In genomic region chr9:83300044-83300443, GRCm38 (mm10) we compare ENCODE assay signal across 18 mouse cellular contexts.
DNase-seq lines count a peak whose midpoint lies in the region; TF ChIP-seq lines count a peak whose summit lies in the region.
"Had no signal": no experiment of that assay in that cellular context is flagged by ENCODE, and none has a peak within 500 bp of the region (broad histone marks: within the 10 kb centered on the region; RNA-seq: fewer than 3 reads in every experiment).

No protein-coding gene starts in this region.

- DNase-seq in ES-CJ7 (ENCODE audit: low read depth, low spot score), result peak; percentile 49
- peak; percentile 8 for DNase-seq in ES-E14 (ENCODE audit: low read depth, low spot score)
- peak; percentile 65 for DNase-seq in ZHBTc4 (ENCODE audit: low read depth, low spot score)
- no peak for DNase-seq in thymus, adult 18-20 months
- no peak for DNase-seq in cerebellum, postnatal 14 days
- DNase-seq: adrenal gland, adult 2 months; adrenal gland, postnatal 10 days; adrenal gland, postnatal 25 days; cerebellum, adult 11 months; cerebellum, adult 18-20 months; cerebellum, adult 8-10 months; cerebellum, adult 9-11 months; cerebellum, postnatal 25 days; forebrain, postnatal 0 days had no signal

- no peaks in the 10 kb centered on the region for H3K36me3 ChIP-seq in ES-E14 (ENCODE audit: control insufficient read depth, insufficient read depth, low read length, poor library complexity, severe bottlenecking)
- H3K36me3 ChIP-seq: embryonic facial prominence, embryonic 10.5 days; embryonic facial prominence, embryonic 12.5 days; forebrain, embryonic 15.5 days had no signal

- no peak overlapping the region for H3K4me3 ChIP-seq in ES-E14 (ENCODE audit: insufficient read depth in 1 of 2, low read depth in 1 of 2, low read length in 2 of 2, poor library complexity in 1 of 2, severe bottlenecking in 1 of 2)
- H3K4me3 ChIP-seq: embryonic facial prominence, embryonic 10.5 days; embryonic facial prominence, embryonic 12.5 days; forebrain, embryonic 13.5 days; forebrain, embryonic 15.5 days had no signal

- H3K9ac ChIP-seq in ES-E14 (ENCODE audit: insufficient read depth, low read depth, low read length, poor library complexity, severe bottlenecking), result no peak overlapping the region
- H3K9ac ChIP-seq: embryonic facial prominence, embryonic 12.5 days; forebrain, embryonic 13.5 days; forebrain, embryonic 15.5 days; forebrain, postnatal 0 days had no signal

- in situ Hi-C loops in ES-E14 (cut with MboI; ENCODE audit: low sequenced_read_pairs in 2 of 2, unreplicated experiment in 2 of 2), result no loop called here

- peaks cover 5 to 6% of the 10 kb centered on the region in 2 experiments; a peak in 2 of 4 replicates for H3K4me1 ChIP-seq in ES-E14 (ENCODE audit: control insufficient read depth in 2 of 2, insufficient read depth in 2 of 2, low read length in 2 of 2, poor library complexity in 1 of 2)
- H3K4me1 ChIP-seq: forebrain, embryonic 13.5 days; forebrain, embryonic 15.5 days had no signal

- H3K27ac ChIP-seq in ES-E14 (ENCODE audit: insufficient read depth, low read depth, low read length, poor library complexity, severe bottlenecking), result no peak overlapping the region
- H3K27ac ChIP-seq: embryonic facial prominence, embryonic 10.5 days; embryonic facial prominence, embryonic 12.5 days; forebrain, embryonic 13.5 days; forebrain, embryonic 15.5 days had no signal

- H3K9me3 ChIP-seq in ES-E14 (ENCODE audit: control insufficient read depth, insufficient read depth, low read depth, low read length), result no peaks in the 10 kb centered on the region
- H3K9me3 ChIP-seq: embryonic facial prominence, embryonic 10.5 days; embryonic facial prominence, embryonic 12.5 days; forebrain, embryonic 13.5 days; forebrain, embryonic 15.5 days had no signal

TF ChIP-seq in ES-E14, 5 proteins besides CTCF, POLR2A, EP300 and RAD21:
- TF ChIP-seq ZC3H11A (IDR thresholded peaks at IDR 0.05; ENCODE audit: borderline replicate concordance, low read depth, low read length), result no peak
- no peak for TF ChIP-seq MAFK (IDR thresholded peaks at IDR 0.05; ENCODE audit: insufficient read depth, low read depth, low read length)
- no peak for TF ChIP-seq CHD2 (IDR thresholded peaks at IDR 0.05; ENCODE audit: low read depth, low read length)
- no peak for TF ChIP-seq ZNF384 (IDR thresholded peaks at IDR 0.05; ENCODE audit: low read depth, low read length)
- TF ChIP-seq HCFC1 (IDR thresholded peaks at IDR 0.05; ENCODE audit: borderline replicate concordance, insufficient read depth, low read length), result no peak

Comparison
In these comparisons a context has a peak if more than half of its experiments do, and no peak if none do; other contexts are left out.
1. DNase-seq: peak in ES-CJ7 (single experiment), ES-E14 (single experiment) and ZHBTc4 (single experiment); none in thymus, adult 18-20 months (0 of 2) and cerebellum, postnatal 14 days (0 of 2).